Mouse (Mus musculus) lung, postnatal 0 days (tissue): ENCODE measurements around the gene Gm17571. TPM values are rescaled to one million over a fixed set of nuclear protein-coding genes. Genes with fewer than 3 reads are reported as not detected.

Experiments
- ATAC-seq: fragments of 200-750 bp; cut with Nextera tagmentation; 2 replicates; pipeline ENCODE4 v1.8.0; 2017; ENCODE audit warnings: moderate library complexity
- DNase-seq: peaks from one replicate; pipeline ENCODE4 v3.0.0-alpha.2; 2016; ENCODE audit warnings: low spot score
- H3K27ac ChIP-seq: fragments of 300-500 bp; sonication (generic); 2 replicates; pipeline ENCODE4 v1.5.1; 2014; ENCODE audit warnings: antibody characterized with exemption, mild to moderate bottlenecking, low read length, mixed read lengths
- H3K27me3 ChIP-seq: fragments of 300-500 bp; sonication (generic); replicated peaks from 2 replicates; pipeline ENCODE4 v1.6.1; 2014; ENCODE audit warnings: low read length, mixed read lengths; ENCODE audit not compliant: insufficient read depth
- H3K36me3 ChIP-seq: fragments of 300-500 bp; sonication (generic); 2 replicates; pipeline ENCODE4 v1.6.1; 2014; ENCODE audit warnings: low read length, mixed read lengths; ENCODE audit not compliant: insufficient read depth
- H3K4me1 ChIP-seq: fragments of 300-500 bp; sonication (generic); 2 replicates; pipeline ENCODE4 v1.6.1; 2014; ENCODE audit warnings: antibody characterized with exemption, low read depth, low read length, mixed read lengths; ENCODE audit not compliant: insufficient read depth
- H3K4me2 ChIP-seq: fragments of 300-500 bp; sonication (generic); replicated peaks from 2 replicates; pipeline ENCODE4 v1.6.1; 2014; ENCODE audit warnings: low read depth, mild to moderate bottlenecking, low read length, moderate library complexity, mixed read lengths
- H3K4me3 ChIP-seq: fragments of 300-500 bp; sonication (generic); 2 replicates; pipeline ENCODE4 v1.5.1; 2014; ENCODE audit warnings: low read depth, low read length
- H3K9ac ChIP-seq: fragments of 300-500 bp; sonication (generic); replicated peaks from 2 replicates; pipeline ENCODE4 v1.6.1; 2014; ENCODE audit warnings: low read depth, mild to moderate bottlenecking
- H3K9me3 ChIP-seq: fragments of 300-500 bp; sonication (generic); 2 replicates; pipeline ENCODE4 v1.6.1; 2016; ENCODE audit warnings: low read length, mixed read lengths
- CTCF ChIP-seq: IDR thresholded peaks from 2 replicates; pipeline ENCODE4 v1.5.1; 2016; ENCODE audit warnings: antibody characterized with exemption, mild to moderate bottlenecking
- EP300 ChIP-seq: IDR thresholded peaks from 2 replicates; pipeline ENCODE4 v1.6.1; 2016; ENCODE audit warnings: antibody characterized with exemption, mild to moderate bottlenecking, control low read depth
- WGBS: fragments of 180-500 bp; shearing (Covaris S2); extraction: QIAGEN DNeasy Blood & Tissue Kit; methylation state at CpG from one replicate; pipeline ENCODE4 v1.1.7; 2014; 5-methylcytosine and 5-hydroxymethylcytosine counted together
- polyA plus RNA-seq: library from polyadenylated mRNA; unstranded; fragments of >200 nt; fragmentation: Nextera tagmentation; extraction: Ambion mirVana; gene quantifications from 2 replicates; pipeline ENCODE4 v1.2.1, GENCODE M21; 2015

Gm17571 gene
- polyA plus RNA-seq, 1 experiment from 2014 or later: not detected

GRCm38 (mm10) chr9:13430744-13431143 lies 15.8 kb downstream of the Gm17571 start:
- H3K4me3 ChIP-seq: no peak overlapping the region
- no peaks in the 10 kb centered on the region for H3K27me3 ChIP-seq
- no peak overlapping the region for H3K9ac ChIP-seq
- no peak for ATAC-seq
- DNase-seq: no peak
- H3K27ac ChIP-seq: no peak overlapping the region
- no peak overlapping the region for H3K4me2 ChIP-seq
- H3K9me3 ChIP-seq: no peaks in the 10 kb centered on the region
- H3K36me3 ChIP-seq: no peaks in the 10 kb centered on the region; the same call in 1 of the 2 replicates
- H3K4me1 ChIP-seq: peaks cover 7% of the 10 kb centered on the region; the same call in 1 of the 2 replicates
- TF ChIP-seq CTCF: no peak

GRCm38 (mm10) chr9:13430302-13430701 lies 16.3 kb downstream of the Gm17571 start:
- no peak overlapping the region for H3K4me2 ChIP-seq
- H3K9ac ChIP-seq: no peak overlapping the region
- TF ChIP-seq CTCF (no peak), EP300 (peak; percentile 92)
- H3K27me3 ChIP-seq: no peaks in the 10 kb centered on the region
- ATAC-seq: peak; percentile 78
- H3K36me3 ChIP-seq: no peaks in the 10 kb centered on the region; the same call in 1 of the 2 replicates
- WGBS: 49% methylated on average over 6 of the region's 6 CpGs
- H3K4me1 ChIP-seq: peaks cover 11% of the 10 kb centered on the region; the same call in 1 of the 2 replicates
- H3K27ac ChIP-seq: no peak overlapping the region
- no peak overlapping the region for H3K4me3 ChIP-seq
- peak; percentile 67 for DNase-seq
- no peaks in the 10 kb centered on the region for H3K9me3 ChIP-seq

GRCm38 (mm10) chr9:13429477-13430125 lies 17.0 kb downstream of the Gm17571 start:
- ATAC-seq: no peak
- H3K9ac ChIP-seq: no peak overlapping the region

GRCm38 (mm10) chr9:13425031-13425940 lies 21.3 kb downstream of the Gm17571 start:
- no peaks in the 10 kb centered on the region for H3K9me3 ChIP-seq
- ATAC-seq (peak; percentile 94), DNase-seq (peak; percentile 93)
- TF ChIP-seq CTCF: no peak
- peak; percentile 25; the same call in 1 of the 2 replicates for TF ChIP-seq EP300
- peaks cover 16% of the 10 kb centered on the region; the same call in 1 of the 2 replicates for H3K4me1 ChIP-seq
- H3K4me2 ChIP-seq: peak overlapping the region; percentile 48
- 12% methylated on average over 7 of the region's 7 CpGs for WGBS
- H3K27ac ChIP-seq: peak overlapping the region; percentile 73
- H3K9ac ChIP-seq: no peak overlapping the region
- no peaks in the 10 kb centered on the region for H3K36me3 ChIP-seq
- H3K4me3 ChIP-seq: peak overlapping the region; percentile 12; the same call in 1 of the 2 replicates
- no peaks in the 10 kb centered on the region for H3K27me3 ChIP-seq

More at GRCm38 (mm10) chr9:13429477-13430125, 17.0 kb downstream of the Gm17571 start:
- no peak overlapping the region for H3K4me2 ChIP-seq
- WGBS: 32% methylated on average over 2 of the region's 2 CpGs
- H3K36me3 ChIP-seq: no peaks in the 10 kb centered on the region; the same call in 1 of the 2 replicates
- no peaks in the 10 kb centered on the region for H3K27me3 ChIP-seq
- H3K4me3 ChIP-seq: no peak overlapping the region
- no peak for DNase-seq
- H3K27ac ChIP-seq: no peak overlapping the region; the same call in 1 of the 2 replicates
- TF ChIP-seq CTCF (no peak), EP300 (no peak)
- H3K4me1 ChIP-seq: peaks cover 16% of the 10 kb centered on the region; the same call in 1 of the 2 replicates
- H3K9me3 ChIP-seq: no peaks in the 10 kb centered on the region

- H3K4me2 ChIP-seq: no peak overlapping the region
- TF ChIP-seq CTCF: no peak
- TF ChIP-seq EP300: no peak
- no peaks in the 10 kb centered on the region for H3K9me3 ChIP-seq
- no peaks in the 10 kb centered on the region for H3K4me1 ChIP-seq
- H3K4me3 ChIP-seq: no peak overlapping the region
- H3K9ac ChIP-seq: no peak overlapping the region
- DNase-seq (no peak), ATAC-seq (no peak)
- no peaks in the 10 kb centered on the region for H3K27me3 ChIP-seq
- H3K27ac ChIP-seq: no peak overlapping the region
- no peaks in the 10 kb centered on the region for H3K36me3 ChIP-seq
These were observed 32.3 kb downstream of the Gm17571 start for GRCm38 (mm10) chr9:13414230-13414766.

Other genes with a start within 250 kb of the Gm17571 start
- 7.8 and 9.2 TPM in 2 replicates for gene Jrkl, start 200.9 kb downstream of the Gm17571 start, polyA plus RNA-seq
- gene Ccdc82, start 199.8 kb downstream of the Gm17571 start, polyA plus RNA-seq: 7.4 and 9.3 TPM in 2 replicates
- 15.1 and 15.9 TPM in 2 replicates for gene Maml2, start 148.8 kb downstream of the Gm17571 start, polyA plus RNA-seq